In genomic region chr15:81361022-81361404, GRCm38 (mm10) we compare ENCODE assay signal across 8 mouse cellular contexts. TPM values are rescaled to one million over a fixed set of nuclear protein-coding genes. Genes with fewer than 3 reads are reported as not detected.
DNase-seq lines count a peak whose midpoint lies in the region; ATAC-seq and TF ChIP-seq lines count a peak whose summit lies in the region.

No protein-coding gene starts in this region.

- H3K27ac ChIP-seq in CH12.LX (ENCODE audit: insufficient read depth, low read depth) (peak overlapping the region; percentile 5; the same call in 1 of the 2 replicates), macrophage (peak overlapping the region; percentile 81)
- H3K27ac ChIP-seq in forebrain, postnatal 0 days (ENCODE audit: low read depth, low read length), result peak overlapping the region; percentile 54

- no peak for TF ChIP-seq EP300 in CH12.LX (IDR thresholded peaks at IDR 0.05; ENCODE audit: low read length)

- H3K4me3 ChIP-seq in CH12.LX (replicated peaks in 1 of 3; ENCODE audit: low read depth in 2 of 3, low read length in 2 of 3, poor library complexity in 1 of 3) (peak overlapping the region in 2 of 3 experiments; percentile 62 to 85), macrophage (ENCODE audit: inconsistent target) (peak overlapping the region; percentile 90)
- H3K4me3 ChIP-seq in forebrain, postnatal 0 days (ENCODE audit: low read depth, low read length), result peak overlapping the region; percentile 50

- peak overlapping the region; percentile 68 for H3K4me2 ChIP-seq in CH12.LX (ENCODE audit: insufficient read depth, low read depth, poor library complexity, severe bottlenecking)
- peak overlapping the region; percentile 81 for H3K4me2 ChIP-seq in forebrain, postnatal 0 days (ENCODE audit: low read depth)

- H3K9me3 ChIP-seq in CH12.LX (replicated peaks; ENCODE audit: low read length), result no peaks in the 10 kb centered on the region
- H3K9me3 ChIP-seq in forebrain, postnatal 0 days (ENCODE audit: low read length), result no peaks in the 10 kb centered on the region

- H3K36me3 ChIP-seq in CH12.LX (replicated peaks in 1 of 2; ENCODE audit: control insufficient read depth in 1 of 2, insufficient read depth in 1 of 2, low read length in 1 of 2) (peaks cover 12 to 47% of the 10 kb centered on the region in 2 experiments), macrophage (ENCODE audit: inconsistent target) (peaks cover 4% of the 10 kb centered on the region)
- peaks cover 26% of the 10 kb centered on the region for H3K36me3 ChIP-seq in forebrain, postnatal 0 days (ENCODE audit: insufficient read depth)

- ATAC-seq in frontal cortex, adult (ENCODE audit: low TSS enrichment), result peak; percentile 27; the same call in 1 of the 2 replicates
- ATAC-seq in forebrain, postnatal 0 days, result peak; percentile 40

- peaks cover 4 to 42% of the 10 kb centered on the region in 2 experiments for H3K4me1 ChIP-seq in CH12.LX (ENCODE audit: control insufficient read depth in 1 of 2, insufficient read depth in 2 of 2)
- H3K4me1 ChIP-seq in forebrain, postnatal 0 days (ENCODE audit: insufficient read depth), result 0 out of 2 replicates have a peak, but pooled peaks cover 12% of the 10 kb centered on the region

- H3K27me3 ChIP-seq in CH12.LX (replicated peaks), result no peaks in the 10 kb centered on the region
- H3K27me3 ChIP-seq in forebrain, postnatal 0 days (ENCODE audit: insufficient read depth, low read length), result no peaks in the 10 kb centered on the region

- dilution Hi-C loops in CH12.LX (cut with MboI; ENCODE audit: extremely low pct_ligation_motif_present, extremely low pct_unique_long_range_greater_than_20kb, low sequenced_read_pairs), result no loop called here

- TF ChIP-seq POLR2A in CH12.LX (IDR thresholded peaks at IDR 0.05; ENCODE audit: low read depth, low read length), result no peak

- no peak for TF ChIP-seq RAD21 in CH12.LX (IDR thresholded peaks at IDR 0.05; ENCODE audit: low read depth, low read length)

- in situ Hi-C loops in CH12.LX (cut with MboI; ENCODE audit: low pct_ligation_motif_present, low pct_unique_long_range_greater_than_20kb, low sequenced_read_pairs), result no loop called here

- H3K79me2 ChIP-seq in CH12.LX (replicated peaks; ENCODE audit: control insufficient read depth, extremely low read depth, insufficient read depth, poor library complexity, severe bottlenecking) (peaks cover 16% of the 10 kb centered on the region), macrophage (ENCODE audit: inconsistent target) (peaks cover 37% of the 10 kb centered on the region)

- DNase-seq in frontal cortex, postnatal 10 days (ENCODE audit: low spot score in 2 of 2), result no peak
- no peak for DNase-seq in CH12.LX (ENCODE audit: extremely low read depth)
- no peak for DNase-seq in forebrain, postnatal 0 days
- no peak for DNase-seq in adrenal gland, postnatal 4 days (ENCODE audit: low spot score in 2 of 2)
- DNase-seq in adrenal gland, postnatal 25 days, result no peak
- no peak for DNase-seq in retina, embryonic 14.5 days (ENCODE audit: low spot score)

- H3K9ac ChIP-seq in CH12.LX (ENCODE audit: insufficient read depth, low read depth), result no peak overlapping the region
- peak overlapping the region; percentile 48; the same call in 1 of the 2 replicates for H3K9ac ChIP-seq in forebrain, postnatal 0 days

- WGBS in forebrain, postnatal 0 days, result 44% methylated on average over 6 of the region's 6 CpGs
- 31% methylated on average over 6 of the region's 6 CpGs for WGBS in macrophage (ENCODE audit: missing documents)

- TF ChIP-seq CTCF in CH12.LX (conservative IDR thresholded peaks at IDR 0.05 in 1 of 2, IDR thresholded peaks at IDR 0.05 in 1 of 2; ENCODE audit: low read depth in 2 of 2, low read length in 2 of 2), result no peak
- TF ChIP-seq CTCF in forebrain, postnatal 0 days (IDR thresholded peaks at IDR 0.05; ENCODE audit: low read depth), result no peak

TF ChIP-seq in CH12.LX, 34 proteins besides CTCF, POLR2A, EP300 and RAD21:
- no peak for TF ChIP-seq GABPA (IDR thresholded peaks at IDR 0.05; ENCODE audit: insufficient replicate concordance, low read depth, low read length)
- TF ChIP-seq IRF4 (IDR thresholded peaks at IDR 0.05; ENCODE audit: low read depth, low read length), result no peak
- TF ChIP-seq ZMIZ1 (IDR thresholded peaks at IDR 0.05; ENCODE audit: low read depth, low read length), result 0 out of 2 replicates have a peak, but pooled peaks have one; percentile 2
- no peak for TF ChIP-seq USF2 (conservative IDR thresholded peaks at IDR 0.05; ENCODE audit: low read depth, low read length)
- TF ChIP-seq MEF2A (IDR thresholded peaks at IDR 0.05; ENCODE audit: borderline replicate concordance, low read depth, low read length), result no peak
- no peak for TF ChIP-seq ZNF384 (IDR thresholded peaks at IDR 0.05; ENCODE audit: low read depth, low read length)
- no peak for TF ChIP-seq ELF1 (IDR thresholded peaks at IDR 0.05; ENCODE audit: low read depth, low read length)
- TF ChIP-seq NRF1 (IDR thresholded peaks at IDR 0.05; ENCODE audit: low read depth, low read length), result no peak
- no peak for TF ChIP-seq TCF12 (IDR thresholded peaks at IDR 0.05; ENCODE audit: low read depth, low read length)

RNA-seq across cellular contexts. Expression of gene Slc25a17, which starts 0.4 kb away (rescaled TPM):
- total RNA-seq in CH12.LX (2012; rRNA removed) (46.0 and 48.0 TPM in 2 replicates), CH12.LX (2014; rRNA removed) (99.4 and 100 TPM in 2 replicates)
- polyA plus RNA-seq in CH12.LX (2012; ENCODE audit: insufficient read length, low read depth) (69.6 and 76.9 TPM in 2 replicates), macrophage (2018) (21.0 to 35.4 TPM (median 34.3 TPM) in 3 replicates)
- 78.8 and 80.7 TPM in 2 replicates for total RNA-seq in forebrain, postnatal 0 days (2014; rRNA removed)
- polyA plus RNA-seq in forebrain, postnatal 0 days (2015; fragmentation: Nextera tagmentation; extraction: Ambion mirVana), result 121 and 123 TPM in 2 replicates
- total RNA-seq in macrophage (2018; cell fraction: chromatin; rRNA removed), result 10 to 100 TPM; 25.1 to 96.0 (median 46.9) TPM
- 10 to 100 TPM; 22.8 to 37.0 (median 27.3) TPM for total RNA-seq in macrophage (2018; cell fraction: cytosol; rRNA removed)
- 10 to 100 TPM; 25.8 to 71.8 (median 36.2) TPM for total RNA-seq in macrophage (2018; cell fraction: nucleus; rRNA removed)
- total RNA-seq in adrenal gland, postnatal 4 days (2021), result 10 to 100 TPM; 83.2 to 85.2 TPM
- total RNA-seq in adrenal gland, postnatal 25 days (2021), result 82.7 and 85.5 TPM in 2 replicates

RNA-seq across cellular contexts. Expression of gene St13, which starts 38.9 kb away (rescaled TPM):
- total RNA-seq in CH12.LX (2012; rRNA removed), result 192 and 231 TPM in 2 replicates
- 208 and 231 TPM in 2 replicates for total RNA-seq in CH12.LX (2014; rRNA removed)
- polyA plus RNA-seq in CH12.LX (2012; ENCODE audit: insufficient read length, low read depth), result 646 and 822 TPM in 2 replicates
- total RNA-seq in forebrain, postnatal 0 days (2014; rRNA removed), result 140 and 143 TPM in 2 replicates
- 206 and 223 TPM in 2 replicates for polyA plus RNA-seq in forebrain, postnatal 0 days (2015; fragmentation: Nextera tagmentation; extraction: Ambion mirVana)
- total RNA-seq in macrophage (2018; cell fraction: chromatin; rRNA removed), result 100 to 1,000 TPM in 6 of 26 experiments, 10 to 100 TPM in 20; 42.7 to 120 (median 74.7) TPM
- total RNA-seq in macrophage (2018; cell fraction: cytosol; rRNA removed), result 100 to 1,000 TPM; 111 to 236 (median 140) TPM
- total RNA-seq in macrophage (2018; cell fraction: nucleus; rRNA removed), result 10 to 100 TPM; 44.6 to 90.6 (median 65.4) TPM
- 126 to 604 TPM (median 153 TPM) in 3 replicates for polyA plus RNA-seq in macrophage (2018)
- 100 to 1,000 TPM; 157 to 177 TPM for total RNA-seq in adrenal gland, postnatal 4 days (2021)
- total RNA-seq in adrenal gland, postnatal 25 days (2021), result 230 and 325 TPM in 2 replicates

RNA-seq across cellular contexts. Expression of gene Xpnpep3, which starts 38.9 kb away (rescaled TPM):
- total RNA-seq in CH12.LX (2012; rRNA removed) (5.2 and 6.3 TPM in 2 replicates), CH12.LX (2014; rRNA removed) (4.3 TPM in 2 replicates)
- polyA plus RNA-seq in CH12.LX (2012; ENCODE audit: insufficient read length, low read depth) (6.0 TPM in 2 replicates), macrophage (2018) (5.2 to 7.3 TPM (median 5.7 TPM) in 3 replicates)
- 6.5 and 8.5 TPM in 2 replicates for total RNA-seq in forebrain, postnatal 0 days (2014; rRNA removed)
- polyA plus RNA-seq in forebrain, postnatal 0 days (2015; fragmentation: Nextera tagmentation; extraction: Ambion mirVana), result 4.3 and 7.4 TPM in 2 replicates
- 10 to 100 TPM in 25 of 26 experiments, 1 to 10 TPM in 1; 9.5 to 38.9 (median 25.7) TPM for total RNA-seq in macrophage (2018; cell fraction: chromatin; rRNA removed)
- 1 to 10 TPM; 3.5 to 8.6 (median 6.5) TPM for total RNA-seq in macrophage (2018; cell fraction: cytosol; rRNA removed)
- total RNA-seq in macrophage (2018; cell fraction: nucleus; rRNA removed), result 10 to 100 TPM in 18 of 26 experiments, 1 to 10 TPM in 8; 4.8 to 29.1 (median 15.9) TPM
- total RNA-seq in adrenal gland, postnatal 4 days (2021), result 10 to 100 TPM; 22.7 to 24.4 TPM
- total RNA-seq in adrenal gland, postnatal 25 days (2021), result 19.4 and 26.1 TPM in 2 replicates

RNA-seq across cellular contexts. Expression of gene Dnajb7, which starts 47.1 kb away (rescaled TPM):
- total RNA-seq in CH12.LX (2012; rRNA removed), result not detected in 2 replicates
- total RNA-seq in CH12.LX (2014; rRNA removed), result not detected in 2 replicates
- not detected in 2 replicates for polyA plus RNA-seq in CH12.LX (2012; ENCODE audit: insufficient read length, low read depth)
- total RNA-seq in forebrain, postnatal 0 days (2014; rRNA removed), result not detected in 2 replicates
- polyA plus RNA-seq in forebrain, postnatal 0 days (2015; fragmentation: Nextera tagmentation; extraction: Ambion mirVana), result 0.18 TPM in 1 of 2 replicates, not detected in the other
- 1 to 10 TPM in 17 of 26 experiments, under 1 TPM in 1, not detected in 8; 0.74 to 3.6 (median 1.8) TPM for total RNA-seq in macrophage (2018; cell fraction: chromatin; rRNA removed)
- under 1 TPM in 4 of 26 experiments, not detected in 22; 0.11 to 0.21 (median 0.19) TPM for total RNA-seq in macrophage (2018; cell fraction: cytosol; rRNA removed)
- total RNA-seq in macrophage (2018; cell fraction: nucleus; rRNA removed), result 1 to 10 TPM in 6 of 26 experiments, under 1 TPM in 7, not detected in 13; 0.42 to 2.1 (median 0.97) TPM
- polyA plus RNA-seq in macrophage (2018), result 0.19 to 0.20 TPM in 2 of 3 replicates, not detected in the other
- under 1 TPM in 1 of 2 experiments, not detected in 1; 0.31 TPM for total RNA-seq in adrenal gland, postnatal 4 days (2021)
- not detected in 2 replicates for total RNA-seq in adrenal gland, postnatal 25 days (2021)

Comparison
In these comparisons a context has a peak if more than half of its experiments do, and no peak if none do; other contexts are left out.
1. H3K27ac ChIP-seq: peak in every context shown above with its lines; median percentile 81 in macrophage; 54 in forebrain, postnatal 0 days; 5 in CH12.LX.